Mouse (Mus musculus) ES-Bruce4 (cell line): ENCODE results near the gene Ceacam15.
"Not testable (repeated sequence)": the region's sequence is repeated elsewhere in the genome, so short reads cannot be mapped to it uniquely, and the experiment has no call there.

Experiments
- CTCF ChIP-seq: IDR thresholded peaks from one replicate; pipeline ENCODE4 v1.8.1; 2011; ENCODE audit warnings: low read depth, low read length
- EP300 ChIP-seq: IDR thresholded peaks from 2 replicates; pipeline ENCODE4 v1.6.1; 2011; ENCODE audit warnings: low read depth, low read length; ENCODE audit not compliant: insufficient read depth
- POLR2A ChIP-seq: IDR thresholded peaks from one replicate; pipeline ENCODE4 v1.8.1; 2011; ENCODE audit warnings: low read length; ENCODE audit not compliant: insufficient read depth

- not testable (repeated sequence) for TF ChIP-seq POLR2A, CTCF, EP300
Measured at GRCm38 (mm10) chr7:16716456-16717152, 41.1 kb upstream of the Ceacam15 start.
